Mouse (Mus musculus) bone marrow macrophage, adult 2 months (primary cell): Measurements from ENCODE around the gene Tomm7. TPM values are rescaled to one million over a fixed set of nuclear protein-coding genes. Genes with fewer than 3 reads are reported as not detected.

Experiments
- H3K27ac ChIP-seq: 2 replicates; pipeline ENCODE4 v1.5.1; 2012; ENCODE audit warnings: low read depth, low read length; ENCODE audit not compliant: insufficient read depth
- H3K4me1 ChIP-seq: 2 replicates; pipeline ENCODE4 v1.6.1; 2012; ENCODE audit warnings: low read length; ENCODE audit not compliant: control insufficient read depth, insufficient read depth
- H3K4me3 ChIP-seq: 2 replicates; pipeline ENCODE4 v1.5.1; 2012; ENCODE audit warnings: mild to moderate bottlenecking, low read length, moderate library complexity; ENCODE audit not compliant: insufficient read depth
- CTCF ChIP-seq: IDR thresholded peaks from 2 replicates; pipeline ENCODE4 v1.5.1; 2012; ENCODE audit warnings: low read depth, mild to moderate bottlenecking, low read length, moderate library complexity
- POLR2A ChIP-seq: IDR thresholded peaks from 2 replicates; pipeline ENCODE4 v1.6.1; 2012; ENCODE audit warnings: mild to moderate bottlenecking, low read depth, low read length, borderline replicate concordance
- polyA plus RNA-seq: library from polyadenylated mRNA; stranded (reverse); fragments of >200 nt; gene quantifications from 2 replicates; pipeline ENCODE4 v1.2.4, GENCODE M21; 2012; ENCODE audit not compliant: missing spikeins, insufficient read depth, insufficient read length

Tomm7 gene
- polyA plus RNA-seq, 1 experiment: 67.6 TPM

DNA sequence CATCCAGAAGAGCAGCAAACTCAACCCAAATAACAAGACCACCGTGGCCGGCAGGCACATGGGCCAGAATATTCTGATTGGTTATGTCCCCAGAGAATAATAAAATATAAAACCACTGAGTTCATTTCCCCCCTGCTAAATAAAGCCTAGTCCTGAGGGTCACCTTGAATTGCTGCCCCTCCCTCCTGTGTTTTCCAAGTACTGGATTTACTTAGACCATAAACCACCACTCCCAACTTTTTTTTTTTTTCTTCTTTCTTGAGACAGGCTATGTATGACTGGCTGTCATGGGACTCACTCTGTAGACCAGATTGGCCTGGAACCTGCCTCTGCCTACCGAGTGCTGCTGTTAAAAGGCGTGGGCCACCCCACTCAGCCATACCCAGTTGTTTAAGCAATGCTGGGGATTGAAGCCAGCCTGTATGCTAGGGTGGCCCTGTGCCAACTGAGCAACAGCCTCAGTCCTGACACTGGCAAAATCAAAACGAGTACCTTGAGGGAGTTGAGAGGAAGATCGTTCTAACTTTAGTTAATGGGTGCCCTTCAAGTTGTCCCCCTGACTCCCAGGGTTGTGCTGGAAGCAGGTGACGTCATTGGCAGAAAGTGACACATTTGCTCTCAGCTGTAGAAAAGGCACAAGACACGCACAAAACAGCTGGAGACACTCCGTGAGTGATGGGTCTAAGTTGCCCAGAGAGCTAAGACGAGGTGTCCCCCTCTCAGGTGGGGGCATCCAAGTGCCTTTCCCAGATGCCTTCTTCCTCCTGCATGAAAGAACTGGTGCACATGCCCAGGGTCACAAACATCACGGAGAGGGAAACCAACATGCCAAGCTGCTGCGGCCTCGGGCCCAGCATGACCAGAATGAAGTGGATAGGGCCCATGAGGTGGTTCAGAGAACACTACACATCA lies 20.3 kb upstream of the Tomm7 start:
- TF ChIP-seq POLR2A: no peak
- no peak for TF ChIP-seq CTCF
- no peak overlapping the region for H3K27ac ChIP-seq

DNA sequence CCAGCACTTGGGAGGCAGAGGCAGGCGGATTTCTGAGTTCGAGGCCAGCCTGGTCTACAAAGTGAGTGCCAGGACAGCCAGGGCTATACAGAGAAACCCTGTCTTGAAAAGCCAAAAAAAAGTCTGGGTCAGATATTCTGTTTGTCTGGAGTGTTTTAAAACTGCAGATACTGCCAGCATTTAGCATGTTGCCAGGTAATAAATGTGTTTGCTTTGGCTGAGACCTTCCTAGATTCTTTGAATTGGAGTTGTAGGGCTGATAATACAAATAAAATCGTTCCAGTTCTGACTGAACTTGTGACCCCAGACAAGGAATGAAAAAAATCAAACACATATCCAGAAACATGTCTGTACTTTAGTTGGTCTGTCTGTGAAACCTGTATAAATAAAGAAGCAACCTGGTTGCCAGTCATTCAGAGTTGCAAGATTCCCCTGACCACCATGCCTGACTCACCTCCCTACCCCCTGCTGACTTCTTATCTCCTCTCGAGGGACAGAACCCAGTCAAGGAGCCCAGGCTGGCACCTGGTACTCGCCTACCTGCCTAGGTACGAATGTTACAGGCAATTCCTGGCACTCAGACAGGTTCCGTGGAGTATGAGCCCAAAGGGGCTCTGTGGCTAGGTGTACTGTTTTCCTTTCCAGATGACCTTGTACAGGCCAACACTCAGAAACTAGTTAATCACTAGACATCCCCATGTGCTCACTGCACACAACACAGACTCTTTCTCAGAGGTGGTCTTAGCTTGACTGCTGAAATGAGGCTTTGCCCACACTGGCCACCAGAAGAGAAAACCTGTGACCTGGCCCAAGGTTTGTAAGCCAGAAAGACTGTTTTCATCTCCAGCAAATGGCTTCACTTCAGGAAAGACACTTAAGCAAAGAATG lies 19.4 kb upstream of the Tomm7 start:
- H3K4me1 ChIP-seq: no peaks in the 10 kb centered on the region
- H3K4me3 ChIP-seq: no peak overlapping the region
- TF ChIP-seq CTCF: no peak
- no peak for TF ChIP-seq POLR2A
- no peak overlapping the region for H3K27ac ChIP-seq

More for the DNA sequence above, 20.3 kb upstream of the Tomm7 start:
- no peak overlapping the region for H3K4me3 ChIP-seq
- no peaks in the 10 kb centered on the region for H3K4me1 ChIP-seq

DNA sequence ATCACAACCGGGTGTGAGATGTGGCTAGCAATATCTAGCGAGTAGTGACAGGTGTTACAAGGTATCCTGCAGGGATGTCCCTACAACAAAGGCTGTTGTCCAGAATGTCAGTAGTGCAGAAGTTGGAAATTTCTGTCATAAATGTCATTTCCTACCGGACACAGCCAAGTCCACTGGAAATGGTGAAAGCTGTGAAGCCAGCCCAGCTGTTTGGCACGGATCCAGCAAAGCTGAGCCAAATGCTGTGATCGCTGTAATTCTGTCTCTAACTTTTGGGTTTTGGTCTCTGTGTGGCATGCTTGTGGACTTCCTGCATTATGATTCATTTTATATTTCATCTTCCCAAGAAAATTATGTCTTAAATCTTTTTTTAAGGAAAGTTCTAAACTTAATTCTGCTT lies 18.3 kb upstream of the Tomm7 start:
- TF ChIP-seq CTCF (no peak), POLR2A (no peak)
- Histone ChIP-seq H3K4me3 (no peak overlapping the region), H3K4me1 (no peaks in the 10 kb centered on the region), H3K27ac (no peak overlapping the region)

DNA sequence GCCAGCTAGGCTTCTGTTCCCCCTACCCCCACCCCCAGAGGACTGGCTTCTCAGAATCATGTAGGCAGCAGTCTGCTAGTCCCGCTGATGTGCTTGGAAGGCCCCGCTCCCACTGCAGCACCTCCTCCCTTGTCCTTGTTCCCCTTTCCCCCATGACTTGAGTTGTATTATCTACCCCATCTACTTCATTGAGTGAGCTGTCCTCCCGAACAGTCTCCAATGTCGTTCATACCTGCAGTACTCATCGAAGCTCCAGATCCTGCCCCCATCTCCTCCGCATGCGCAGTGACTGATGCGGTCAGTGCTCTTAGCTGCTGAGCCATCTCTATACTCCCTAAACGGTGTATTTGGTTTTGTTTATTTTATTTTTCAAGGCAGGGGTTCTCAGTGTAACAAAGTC lies 17.8 kb upstream of the Tomm7 start:
- TF ChIP-seq CTCF: no peak
- no peak for TF ChIP-seq POLR2A
- no peak overlapping the region for H3K27ac ChIP-seq
- H3K4me3 ChIP-seq: no peak overlapping the region
- H3K4me1 ChIP-seq: no peaks in the 10 kb centered on the region

DNA sequence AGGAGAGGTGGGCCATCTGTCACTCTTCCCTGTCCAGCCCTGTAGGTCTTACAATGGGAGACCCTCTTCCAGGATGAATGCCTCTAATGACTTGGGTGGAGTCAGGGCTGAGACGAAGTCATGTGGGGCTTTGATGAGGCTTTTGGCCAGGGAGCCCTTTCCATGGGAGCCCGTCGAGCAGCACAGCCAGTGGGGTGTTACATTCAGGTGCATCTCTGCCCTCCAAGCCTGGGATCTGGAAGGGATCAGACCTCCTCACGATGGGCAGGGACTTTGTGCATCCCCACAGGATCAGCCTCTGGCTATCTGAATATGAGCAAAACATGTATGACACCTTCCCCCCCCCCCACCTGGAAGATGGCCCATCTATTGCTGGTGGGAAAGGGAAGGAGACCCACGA lies 15.9 kb upstream of the Tomm7 start:
- Histone ChIP-seq H3K27ac (no peak overlapping the region), H3K4me3 (no peak overlapping the region), H3K4me1 (no peaks in the 10 kb centered on the region)
- no peak for TF ChIP-seq CTCF
- TF ChIP-seq POLR2A: no peak

DNA sequence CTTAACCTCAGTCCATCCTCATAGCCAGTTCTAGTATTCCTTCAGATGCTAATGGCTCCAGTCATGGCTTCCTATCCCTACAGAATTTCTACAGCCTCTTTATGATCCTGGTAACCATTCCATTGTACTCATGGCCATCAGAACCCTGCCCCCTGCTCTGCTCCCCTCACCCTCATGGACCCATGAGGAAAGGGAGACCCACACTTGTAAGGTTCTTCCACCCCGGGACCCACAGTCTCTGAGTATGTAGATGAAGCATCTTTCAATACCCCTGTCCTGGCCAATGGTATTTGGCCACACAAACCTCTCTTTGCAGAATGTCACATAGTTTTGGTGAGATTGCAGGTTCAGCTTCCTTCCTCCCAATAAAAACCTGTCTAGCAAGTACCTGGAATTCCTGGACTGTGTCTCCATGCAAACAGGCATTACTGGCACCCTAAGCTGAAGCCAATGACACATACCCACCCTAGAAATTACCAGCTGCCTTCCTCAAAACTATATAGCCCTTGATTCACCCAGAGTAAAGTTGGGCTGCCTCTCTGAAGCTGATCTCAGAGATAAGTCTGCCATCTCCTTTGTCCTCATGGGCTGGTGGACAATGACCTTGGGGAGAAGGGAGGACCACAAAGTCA lies 15.2 kb upstream of the Tomm7 start:
- TF ChIP-seq POLR2A (no peak), CTCF (no peak)
- no peak overlapping the region for H3K27ac ChIP-seq
- no peaks in the 10 kb centered on the region for H3K4me1 ChIP-seq
- H3K4me3 ChIP-seq: no peak overlapping the region

DNA sequence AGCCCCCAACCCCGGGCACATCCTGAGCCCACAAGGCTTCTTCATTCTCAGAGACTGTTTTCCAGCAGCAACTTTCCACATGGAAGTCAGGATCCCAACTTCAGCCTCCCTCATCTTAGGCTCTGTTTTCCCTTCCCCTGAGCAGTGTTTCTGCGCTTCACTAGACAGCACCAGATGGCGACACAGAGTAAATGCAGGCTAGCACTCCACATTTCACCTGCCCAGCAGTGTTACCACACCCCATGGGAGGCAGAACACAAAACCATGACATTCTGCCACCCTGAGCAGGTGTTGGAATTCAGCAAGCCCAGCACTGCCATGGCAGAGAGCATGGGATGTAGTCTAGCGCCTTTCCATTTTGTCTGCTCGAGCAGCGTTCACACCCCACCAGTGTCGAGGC lies 14.7 kb upstream of the Tomm7 start:
- Histone ChIP-seq H3K4me1 (no peaks in the 10 kb centered on the region), H3K4me3 (no peak overlapping the region)
- TF ChIP-seq POLR2A (no peak), CTCF (no peak)

DNA sequence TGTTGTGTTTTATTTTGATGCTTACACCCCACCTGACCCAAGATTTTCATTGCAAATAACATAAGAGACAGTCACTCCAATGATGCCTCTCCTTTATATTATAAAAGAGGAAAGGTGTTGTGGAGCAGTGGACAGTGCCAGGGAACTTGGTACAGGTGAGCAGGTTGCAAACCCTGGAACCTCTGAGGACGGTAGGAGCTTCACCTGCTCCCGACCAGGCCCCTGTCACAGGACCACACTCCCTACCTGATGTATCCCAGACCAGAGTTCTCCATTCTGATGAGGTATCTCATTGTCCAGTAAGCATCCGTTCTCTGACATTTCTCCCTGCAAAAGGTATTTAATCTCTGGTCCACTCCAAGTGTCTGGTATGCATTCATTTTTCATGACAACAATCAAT lies 14.0 kb upstream of the Tomm7 start:
- Histone ChIP-seq H3K4me3 (no peak overlapping the region), H3K4me1 (no peaks in the 10 kb centered on the region), H3K27ac (no peak overlapping the region)
- TF ChIP-seq POLR2A (no peak), CTCF (no peak)

More for the DNA sequence above, 14.7 kb upstream of the Tomm7 start:
- no peak overlapping the region for H3K27ac ChIP-seq

DNA sequence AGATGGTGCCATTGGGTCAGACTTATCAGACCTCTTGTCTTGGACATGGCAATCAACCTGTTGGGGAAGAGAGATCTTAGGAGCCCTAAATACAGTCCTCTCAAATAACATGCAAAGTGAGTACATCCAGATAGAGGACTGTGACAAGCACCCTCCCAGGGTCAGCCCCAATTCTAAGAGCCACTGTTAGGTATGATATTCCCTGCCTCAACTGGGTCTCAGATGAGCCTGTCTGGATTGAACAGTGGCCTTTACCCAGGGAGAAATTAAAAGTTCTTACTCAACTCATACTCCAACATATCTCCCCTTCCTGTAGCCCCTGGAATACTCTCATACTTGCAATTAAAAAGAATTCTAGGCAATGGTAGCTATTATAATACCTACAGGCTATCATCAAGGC lies 13.2 kb upstream of the Tomm7 start:
- Histone ChIP-seq H3K4me3 (no peak overlapping the region), H3K4me1 (no peaks in the 10 kb centered on the region), H3K27ac (no peak overlapping the region)
- no peak for TF ChIP-seq CTCF
- no peak for TF ChIP-seq POLR2A
